In genomic region chr12:102948778-102949394, GRCm38 (mm10) we compare ENCODE assay signal across 8 mouse cellular contexts. TPM values are rescaled to one million over a fixed set of nuclear protein-coding genes. Genes with fewer than 3 reads are reported as not detected.
DNase-seq lines count a peak whose midpoint lies in the region; TF ChIP-seq lines count a peak whose summit lies in the region.

Gene Unc79, plus strand, starts transcription at chr12:102948859.

- H3K36me3 ChIP-seq in midbrain, embryonic 10.5 days: no peaks in the 10 kb centered on the region
- no peaks in the 10 kb centered on the region for H3K36me3 ChIP-seq in small intestine, adult 2 months (ENCODE audit: control insufficient read depth, insufficient read depth, low read length)

- intact Hi-C loops in left cerebral cortex, postnatal 36 days (cut with DNase I): loop anchor here (1.0 kb wide), 1 partner anchor 71 kb away; the partner anchor contains the start of gene Btbd7

- H3K4me1 ChIP-seq in midbrain, embryonic 10.5 days: peaks cover 17% of the 10 kb centered on the region
- peaks cover 5% of the 10 kb centered on the region; the same call in 1 of the 2 replicates for H3K4me1 ChIP-seq in small intestine, adult 2 months (ENCODE audit: control insufficient read depth, insufficient read depth, insufficient read length, low read length)

- peak; percentile 12 for DNase-seq in gastrocnemius, postnatal 10 days
- no peak for DNase-seq in gastrocnemius, adult 8-10 months (ENCODE audit: low spot score in 2 of 2)
- DNase-seq in cerebellum, adult 9-11 months: peak; percentile 88
- peak; percentile 74 to 87 for DNase-seq in frontal cortex, adult 2 months (ENCODE audit: extremely low spot score in 1 of 2, low spot score in 1 of 2)
- peak; percentile 19 for DNase-seq in kidney, adult 18-20 months
- DNase-seq in left cerebral cortex, postnatal 36 days (ENCODE audit: low spot score in 2 of 2): peak; percentile 88 to 89
- DNase-seq in midbrain, embryonic 10.5 days (ENCODE audit: low spot score): peak; percentile 75

- H3K27ac ChIP-seq in midbrain, embryonic 10.5 days (replicated peaks): peak within 1 kb of the TSS; percentile 85
- H3K27ac ChIP-seq in small intestine, adult 2 months (ENCODE audit: insufficient read depth, low read depth, low read length): no peak within 1 kb of the TSS

- H3K4me3 ChIP-seq in midbrain, embryonic 10.5 days: peak within 1 kb of the TSS; percentile 75
- H3K4me3 ChIP-seq in small intestine, adult 2 months (ENCODE audit: low read depth, low read length): peak within 1 kb of the TSS; percentile 51

- no peaks in the 10 kb centered on the region for H3K9me3 ChIP-seq in midbrain, embryonic 10.5 days (replicated peaks)

- no peak for TF ChIP-seq POLR2A in small intestine, adult 2 months (IDR thresholded peaks at IDR 0.05; ENCODE audit: low read depth, low read length)

- no peak for TF ChIP-seq CTCF in small intestine, adult 2 months (IDR thresholded peaks at IDR 0.05; ENCODE audit: extremely low read depth, insufficient read length, insufficient replicate concordance, low read depth, low read length)

- under 1% methylated on average over 48 of the region's 48 CpGs for WGBS in midbrain, embryonic 10.5 days
- WGBS in small intestine, adult 2 months: 1% methylated on average over 48 of the region's 48 CpGs

- peaks cover 23% of the 10 kb centered on the region for H3K27me3 ChIP-seq in midbrain, embryonic 10.5 days (ENCODE audit: low read depth, poor library complexity, severe bottlenecking)
- H3K27me3 ChIP-seq in small intestine, adult 2 months (ENCODE audit: control insufficient read depth, insufficient read depth, low read length): peaks cover 22% of the 10 kb centered on the region

RNA-seq across cellular contexts. Expression of gene Unc79, which starts in this region (rescaled TPM):
- total RNA-seq in gastrocnemius, postnatal 10 days (2021): under 1 TPM; 0.12 to 0.16 TPM
- total RNA-seq in gastrocnemius, adult 8-10 months (2022): under 1 TPM in 2 of 4 experiments, not detected in 2; 0.17 to 0.40 TPM
- 37.7 and 41.8 TPM in 2 replicates for polyA plus RNA-seq in frontal cortex, adult 2 months (2012; rRNA removed)
- total RNA-seq in left cerebral cortex, postnatal 36 days (2021): 10 to 100 TPM; 42.9 to 64.5 TPM
- polyA plus RNA-seq in midbrain, embryonic 10.5 days (2016; fragmentation: Nextera tagmentation; extraction: Ambion mirVana): 0.70 and 1.3 TPM in 2 replicates
- 0.23 and 0.33 TPM in 2 replicates for polyA plus RNA-seq in small intestine, adult 2 months (2012; rRNA removed)

Comparison
In these comparisons a context has a peak if more than half of its experiments do, and no peak if none do; other contexts are left out.
1. RNA of gene Unc79 (total RNA-seq): 42.9 to 64.5 TPM in left cerebral cortex, postnatal 36 days; 0.17 to 0.40 TPM in gastrocnemius, adult 8-10 months and 0.12 to 0.16 TPM in gastrocnemius, postnatal 10 days; every median in the first group is over 10 times any median in the second.
2. RNA of gene Unc79 (polyA plus RNA-seq): 37.7 to 41.8 TPM in frontal cortex, adult 2 months; 0.70 to 1.3 TPM in midbrain, embryonic 10.5 days and 0.23 to 0.33 TPM in small intestine, adult 2 months; every median in the first group is over 10 times any median in the second.
3. Peak in DNase-seq in gastrocnemius, postnatal 10 days; RNA of the gene not detected or under 1 TPM.
4. DNase-seq: peak in cerebellum, adult 9-11 months (single experiment), frontal cortex, adult 2 months (2 of 2), kidney, adult 18-20 months (single experiment), left cerebral cortex, postnatal 36 days (2 of 2) and midbrain, embryonic 10.5 days (single experiment); none in gastrocnemius, adult 8-10 months (0 of 2).